Mouse (Mus musculus) cortical plate, adult 2 months (tissue): Measurements from ENCODE around the gene Mthfsl.
"Not testable (repeated sequence)": the region's sequence is repeated elsewhere in the genome, so short reads cannot be mapped to it uniquely, and the experiment has no call there.

Experiments
- CTCF ChIP-seq: fragments of 200-500 bp; IDR thresholded peaks from 2 replicates; pipeline ENCODE4 v1.5.1; 2011; ENCODE audit warnings: mild to moderate bottlenecking, control low read depth, low read length; ENCODE audit not compliant: insufficient read depth; ENCODE audit errors: extremely low read depth
- POLR2A ChIP-seq: fragments of 200-500 bp; IDR thresholded peaks from 2 replicates; pipeline ENCODE4 v1.6.1; 2011; ENCODE audit warnings: mild to moderate bottlenecking, low read length, control low read depth; ENCODE audit not compliant: insufficient read depth; ENCODE audit errors: extremely low read depth

GRCm38 (mm10) chr9:88705157-88705556 lies 14.9 kb downstream of the Mthfsl start:
- TF ChIP-seq CTCF, POLR2A: not testable (repeated sequence)
